Mouse (Mus musculus): ENCODE measurements around the gene Gm17720. TPM values are rescaled to one million over a fixed set of nuclear protein-coding genes. Genes with fewer than 3 reads are reported as not detected.

Gene Gm17720
- polyA plus RNA-seq (2012; rRNA removed) (not detected in 2 replicates), polyA plus RNA-seq (2014; fragmentation: Nextera tagmentation; extraction: Ambion mirVana) (not detected in 2 replicates)

DNA sequence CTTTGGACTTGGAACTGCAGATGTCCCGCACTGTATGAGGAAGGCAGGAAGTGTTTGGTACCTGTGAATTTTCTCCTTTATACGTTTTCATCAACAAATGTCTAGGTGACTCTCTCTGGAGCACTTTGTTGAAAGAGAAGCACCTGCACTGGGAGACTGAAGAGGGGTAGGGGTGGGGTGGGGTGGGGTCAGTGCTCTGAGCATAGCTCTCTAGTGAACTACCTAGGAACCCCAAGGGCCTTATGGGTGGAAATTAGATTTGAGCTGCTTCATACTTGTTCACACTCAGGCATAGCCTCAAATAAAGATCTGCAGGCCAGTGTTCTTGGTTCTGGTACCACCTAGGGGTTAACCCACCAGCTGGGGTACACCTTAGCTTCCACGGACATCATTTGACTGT is at the start of gene Gm17720:
Gene Gm17720 (minus strand): TSS at position 101 of the 400 bp plus-strand sequence.
- no peaks in the 10 kb centered on the region for H3K4me1 ChIP-seq (replicated peaks; ENCODE audit: control insufficient read depth in 2 of 2, insufficient read depth in 2 of 2, low read length in 1 of 2)
- WGBS (ENCODE audit: insufficient replicate concordance), result 63% methylated on average over 3 of the region's 3 CpGs

DNA sequence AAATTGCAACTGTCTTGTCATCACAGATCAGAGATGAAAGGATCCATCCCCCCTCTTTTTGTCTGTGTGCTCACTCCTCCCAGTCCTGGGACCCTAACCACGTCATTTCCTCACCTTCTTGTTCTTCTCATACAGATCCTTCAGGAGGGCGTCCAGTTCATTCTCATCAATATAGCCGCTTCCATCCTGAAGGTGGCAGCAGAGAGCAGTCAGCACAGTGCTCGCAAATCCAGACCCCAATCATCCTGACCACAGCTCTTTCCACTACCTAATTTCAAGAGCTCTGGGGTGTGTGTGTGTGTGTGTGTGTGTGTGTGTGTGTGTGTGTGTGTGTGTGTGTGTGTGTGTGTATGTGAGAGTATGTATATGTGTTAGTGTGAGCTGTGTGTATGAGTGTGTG is 43.0 kb upstream of the Gm17720 start:
- Histone ChIP-seq H3K36me3 (replicated peaks; ENCODE audit: control insufficient read depth, insufficient read depth, low read depth) (no peaks in the 10 kb centered on the region), H3K9ac (replicated peaks) (no peak overlapping the region), H3K4me1 (replicated peaks; ENCODE audit: control insufficient read depth in 2 of 2, insufficient read depth in 2 of 2, low read length in 1 of 2) (no peaks in the 10 kb centered on the region), H3K4me2 (ENCODE audit: low read depth) (no peak overlapping the region), H3K27ac (no peak overlapping the region), H3K4me3 (ENCODE audit: insufficient read depth in 1 of 2, low read depth in 2 of 2, low read length in 2 of 2) (no peak overlapping the region), H3K9me3 (ENCODE audit: control insufficient read depth, low read length) (no peaks in the 10 kb centered on the region), H3K27me3 (ENCODE audit: control insufficient read depth, insufficient read depth, low read length) (no peaks in the 10 kb centered on the region)
- DNase-seq (ENCODE audit: low read depth in 3 of 3, low spot score in 3 of 3) (peak in 2 of 3 experiments; percentile 4 to 7), ATAC-seq (ENCODE audit: insufficient read depth) (no peak)
- 1% methylated on average over 4 of the region's 4 CpGs for WGBS (ENCODE audit: insufficient replicate concordance)
- TF ChIP-seq EP300 (IDR thresholded peaks at IDR 0.05; ENCODE audit: low read depth), result no peak
- TF ChIP-seq CTCF (IDR thresholded peaks at IDR 0.05; ENCODE audit: low read depth), result peak; percentile 84

More for the DNA sequence above, at the start of gene Gm17720:
- TF ChIP-seq CTCF (IDR thresholded peaks at IDR 0.05; ENCODE audit: low read depth), result no peak
- TF ChIP-seq EP300 (IDR thresholded peaks at IDR 0.05; ENCODE audit: low read depth), result no peak
- Histone ChIP-seq H3K36me3 (replicated peaks; ENCODE audit: control insufficient read depth, insufficient read depth, low read depth) (no peaks in the 10 kb centered on the region), H3K27me3 (ENCODE audit: control insufficient read depth, insufficient read depth, low read length) (no peaks in the 10 kb centered on the region), H3K4me2 (ENCODE audit: low read depth) (no peak within 1 kb of the TSS), H3K9ac (replicated peaks) (no peak within 1 kb of the TSS), H3K27ac (no peak within 1 kb of the TSS), H3K9me3 (ENCODE audit: control insufficient read depth, low read length) (no peaks in the 10 kb centered on the region), H3K4me3 (ENCODE audit: insufficient read depth in 1 of 2, low read depth in 2 of 2, low read length in 2 of 2) (no peak within 1 kb of the TSS)
- DNase-seq (ENCODE audit: low read depth in 3 of 3, low spot score in 3 of 3) (no peak), ATAC-seq (ENCODE audit: insufficient read depth) (no peak)

DNA sequence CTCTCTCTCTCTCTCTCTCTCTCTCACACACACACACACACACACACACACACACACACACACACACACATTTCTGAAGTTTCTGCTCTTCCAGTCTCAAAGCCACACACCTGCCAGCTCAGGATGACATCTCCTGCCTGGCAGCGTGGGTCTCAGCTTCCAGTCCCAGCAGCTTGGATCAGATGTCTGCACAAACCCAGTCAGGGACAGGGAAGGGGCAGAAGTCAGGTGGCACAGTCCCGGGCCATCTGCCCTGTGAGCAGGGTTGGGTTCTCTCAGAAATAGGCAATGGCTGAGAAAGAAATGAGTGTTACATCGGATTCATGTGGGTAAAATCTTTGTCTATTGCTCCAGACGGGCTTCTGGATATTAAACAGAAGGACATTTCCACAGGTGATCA is 38.2 kb upstream of the Gm17720 start:
- Histone ChIP-seq H3K9me3 (ENCODE audit: control insufficient read depth, low read length) (no peaks in the 10 kb centered on the region), H3K4me1 (replicated peaks; ENCODE audit: control insufficient read depth in 2 of 2, insufficient read depth in 2 of 2, low read length in 1 of 2) (no peaks in the 10 kb centered on the region), H3K27me3 (ENCODE audit: control insufficient read depth, insufficient read depth, low read length) (no peaks in the 10 kb centered on the region), H3K27ac (no peak overlapping the region), H3K4me2 (ENCODE audit: low read depth) (no peak overlapping the region), H3K4me3 (ENCODE audit: insufficient read depth in 1 of 2, low read depth in 2 of 2, low read length in 2 of 2) (no peak overlapping the region), H3K36me3 (replicated peaks; ENCODE audit: control insufficient read depth, insufficient read depth, low read depth) (no peaks in the 10 kb centered on the region), H3K9ac (replicated peaks) (no peak overlapping the region)
- DNase-seq (ENCODE audit: low read depth in 3 of 3, low spot score in 3 of 3) (no peak), ATAC-seq (ENCODE audit: insufficient read depth) (no peak)
- no peak for TF ChIP-seq CTCF (IDR thresholded peaks at IDR 0.05; ENCODE audit: low read depth)
- 55% methylated on average over 4 of the region's 4 CpGs for WGBS (ENCODE audit: insufficient replicate concordance)

DNA sequence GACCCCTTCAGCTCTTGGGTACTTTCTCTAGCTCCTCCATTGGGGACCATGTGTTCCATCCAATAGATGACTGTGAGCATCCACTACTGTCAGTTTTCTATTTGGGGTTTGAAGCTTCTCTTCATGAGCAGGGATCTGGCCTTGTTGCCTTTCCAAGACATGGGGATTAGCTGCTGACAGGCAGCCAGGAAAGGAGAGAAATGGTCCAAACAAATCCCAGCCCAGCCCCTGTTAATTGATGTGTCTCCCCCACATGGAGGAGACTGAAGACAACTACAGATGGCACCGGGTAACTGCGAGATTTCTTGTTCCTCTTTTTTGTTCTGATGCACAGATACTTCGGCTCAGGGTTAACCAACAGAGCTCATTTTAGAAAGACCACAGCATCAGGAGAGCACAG is 37.6 kb upstream of the Gm17720 start:
- Histone ChIP-seq H3K27me3 (ENCODE audit: control insufficient read depth, insufficient read depth, low read length) (no peaks in the 10 kb centered on the region), H3K4me3 (ENCODE audit: insufficient read depth in 1 of 2, low read depth in 2 of 2, low read length in 2 of 2) (no peak overlapping the region), H3K4me2 (ENCODE audit: low read depth) (no peak overlapping the region), H3K27ac (no peak overlapping the region), H3K4me1 (replicated peaks; ENCODE audit: control insufficient read depth in 2 of 2, insufficient read depth in 2 of 2, low read length in 1 of 2) (no peaks in the 10 kb centered on the region), H3K9ac (replicated peaks) (no peak overlapping the region), H3K9me3 (ENCODE audit: control insufficient read depth, low read length) (no peaks in the 10 kb centered on the region), H3K36me3 (replicated peaks; ENCODE audit: control insufficient read depth, insufficient read depth, low read depth) (no peaks in the 10 kb centered on the region)
- DNase-seq (ENCODE audit: low read depth in 3 of 3, low spot score in 3 of 3) (no peak), ATAC-seq (ENCODE audit: insufficient read depth) (no peak)
- TF ChIP-seq EP300 (IDR thresholded peaks at IDR 0.05; ENCODE audit: low read depth) (no peak), CTCF (IDR thresholded peaks at IDR 0.05; ENCODE audit: low read depth) (no peak)
- WGBS (ENCODE audit: insufficient replicate concordance), result 24% methylated on average over 3 of the region's 3 CpGs

DNA sequence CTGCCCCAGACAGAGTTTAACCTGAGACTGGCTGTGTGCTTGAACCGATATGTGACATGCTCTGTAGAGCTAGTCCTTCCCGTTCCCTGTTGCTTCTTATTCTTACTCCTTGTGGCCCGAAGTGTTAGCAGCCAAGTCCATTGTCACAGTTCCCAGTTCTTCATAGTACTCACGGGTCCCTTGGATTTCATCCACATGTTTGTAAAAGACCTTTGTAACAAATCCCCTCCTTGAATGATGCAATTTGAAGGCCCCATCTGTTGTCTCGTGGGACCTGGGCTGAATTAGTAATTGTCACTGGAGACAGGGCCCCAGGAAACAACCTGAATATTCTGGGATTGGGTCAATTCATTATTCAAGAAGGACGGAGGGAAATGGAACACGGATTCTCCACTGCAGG is 33.0 kb upstream of the Gm17720 start:
- ATAC-seq (ENCODE audit: insufficient read depth) (no peak), DNase-seq (ENCODE audit: low read depth in 3 of 3, low spot score in 3 of 3) (no peak)
- no peak for TF ChIP-seq EP300 (IDR thresholded peaks at IDR 0.05; ENCODE audit: low read depth)
- TF ChIP-seq CTCF (IDR thresholded peaks at IDR 0.05; ENCODE audit: low read depth), result no peak
- Histone ChIP-seq H3K36me3 (replicated peaks; ENCODE audit: control insufficient read depth, insufficient read depth, low read depth) (no peaks in the 10 kb centered on the region), H3K4me2 (ENCODE audit: low read depth) (no peak overlapping the region), H3K4me1 (replicated peaks; ENCODE audit: control insufficient read depth in 2 of 2, insufficient read depth in 2 of 2, low read length in 1 of 2) (no peaks in the 10 kb centered on the region), H3K27ac (no peak overlapping the region), H3K9me3 (ENCODE audit: control insufficient read depth, low read length) (no peaks in the 10 kb centered on the region), H3K9ac (replicated peaks) (no peak overlapping the region), H3K27me3 (ENCODE audit: control insufficient read depth, insufficient read depth, low read length) (no peaks in the 10 kb centered on the region), H3K4me3 (ENCODE audit: insufficient read depth in 1 of 2, low read depth in 2 of 2, low read length in 2 of 2) (no peak overlapping the region)
- WGBS (ENCODE audit: insufficient replicate concordance), result 63% methylated on average over 7 of the region's 7 CpGs
